Mouse (Mus musculus) left cerebral cortex, adult 2 months (tissue): Measurements from ENCODE around the gene Chpf. TPM values are rescaled to one million over a fixed set of nuclear protein-coding genes. Genes with fewer than 3 reads are reported as not detected.
A peak's percentile ranks its signal among the peaks of the same experiment; 100 is the strongest.

Experiments
- DNase-seq, 2 experiments: peaks; one replicate each; pipeline ENCODE4 v3.0.0; 2021 to 2022; ENCODE audit warnings: low spot score in 2 of 2, mixed read lengths in 1 of 2; ENCODE audit errors: extremely low spot score in 1 of 2
- H3K27ac ChIP-seq: fragments of 200-600 bp; 2 replicates; pipeline ENCODE4 v1.8.1; 2022
- H3K4me3 ChIP-seq: fragments of 200-600 bp; 2 replicates; pipeline ENCODE4 v1.8.1; 2022
- CTCF ChIP-seq: fragments of 200-600 bp; IDR thresholded peaks from 2 replicates; pipeline ENCODE4 v1.8.1; 2022; ENCODE audit warnings: antibody characterized with exemption, mild to moderate bottlenecking, moderate library complexity
- intact Hi-C: fragments of 180-260 bp; cut with DNase I; formaldehyde crosslinking; loops from one replicate; pipeline ENCODE4 v1.15.1; 2025
- total RNA-seq, 2 experiments: library from RNA; stranded (reverse); gene quantifications; 2 replicates each; pipeline ENCODE4 v1.2.3; 2021

Chpf gene
- total RNA-seq, 2 experiments from 2014 or later, result 80.5 to 87.3 TPM

DNA sequence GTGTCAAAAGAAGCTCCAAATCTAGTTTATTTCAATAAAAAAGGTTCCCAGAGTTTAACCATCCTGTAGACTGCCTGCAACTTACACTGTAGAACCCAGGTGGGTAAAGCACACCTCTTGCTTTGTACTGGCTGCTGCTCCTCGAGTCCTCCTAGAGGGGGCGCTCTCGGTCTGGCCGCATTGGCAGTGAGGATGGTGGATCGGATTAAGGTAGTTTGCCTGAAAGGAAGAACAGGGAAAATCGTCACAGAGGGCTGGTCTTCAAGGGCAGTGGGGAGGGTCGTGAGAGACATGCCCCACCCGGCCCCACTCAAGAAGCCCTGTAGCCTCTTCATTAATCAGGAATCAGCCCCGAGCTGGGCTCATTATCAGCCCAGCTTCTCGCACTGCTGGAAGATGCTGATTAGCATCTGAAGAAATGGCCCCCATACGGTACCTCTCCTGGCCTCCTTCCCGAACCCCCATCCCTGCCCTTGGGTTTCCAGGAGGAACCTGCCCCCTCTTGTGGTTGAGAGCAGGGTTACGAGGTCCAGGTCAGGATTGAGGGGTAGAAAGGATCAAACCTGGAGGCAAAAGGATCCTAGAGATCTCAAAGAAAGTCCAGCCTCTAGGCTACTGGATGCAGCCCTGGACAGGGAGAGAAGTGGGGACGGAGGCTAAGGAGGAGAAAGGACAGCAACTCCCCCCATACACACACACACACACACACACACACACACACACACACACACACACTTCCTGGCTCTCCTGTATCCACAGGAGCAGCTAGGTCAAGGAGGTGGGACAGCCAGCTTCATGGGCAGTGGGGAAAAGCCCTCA, 22.2 kb downstream of the Chpf start:
- Histone ChIP-seq H3K27ac (no peak overlapping the region), H3K4me3 (no peak overlapping the region)
- intact Hi-C loops, result no loop called here
- TF ChIP-seq CTCF, result peak; percentile 50
- DNase-seq, result no peak

- H3K27ac ChIP-seq, result no peak overlapping the region
- intact Hi-C loops, result no loop called here
- TF ChIP-seq CTCF, result no peak
- no peak overlapping the region for H3K4me3 ChIP-seq
- no peak for DNase-seq
Measured at GRCm38 (mm10) chr1:75455948-75456347, 23.2 kb downstream of the Chpf start.

GRCm38 (mm10) chr1:75455433-75455832, 23.7 kb downstream of the Chpf start:
- no peak overlapping the region for H3K27ac ChIP-seq
- H3K4me3 ChIP-seq, result no peak overlapping the region
- intact Hi-C loops, result no loop called here
- TF ChIP-seq CTCF, result no peak
- no peak for DNase-seq

DNA sequence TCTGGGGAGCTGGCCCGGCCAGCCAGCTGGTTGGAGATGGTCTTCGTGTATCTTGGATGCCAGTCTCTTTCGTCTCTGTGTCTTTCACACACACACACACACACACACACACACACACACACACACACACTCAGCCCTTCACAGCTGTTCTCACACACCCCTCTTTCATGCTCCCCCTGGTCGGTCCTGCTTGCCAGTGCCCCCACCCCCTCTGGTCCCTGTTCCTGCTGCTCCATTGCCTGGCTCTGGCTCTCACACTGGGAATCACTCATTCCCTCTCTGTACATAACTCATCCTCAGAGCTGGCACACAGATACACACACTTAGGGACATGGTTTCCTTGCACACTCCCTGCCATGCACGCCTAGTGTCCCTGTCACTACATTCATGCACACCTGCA, 27.2 kb downstream of the Chpf start:
- H3K27ac ChIP-seq, result no peak overlapping the region
- no peak for DNase-seq
- no peak overlapping the region for H3K4me3 ChIP-seq
- intact Hi-C loops, result no loop called here
- TF ChIP-seq CTCF, result no peak

DNA sequence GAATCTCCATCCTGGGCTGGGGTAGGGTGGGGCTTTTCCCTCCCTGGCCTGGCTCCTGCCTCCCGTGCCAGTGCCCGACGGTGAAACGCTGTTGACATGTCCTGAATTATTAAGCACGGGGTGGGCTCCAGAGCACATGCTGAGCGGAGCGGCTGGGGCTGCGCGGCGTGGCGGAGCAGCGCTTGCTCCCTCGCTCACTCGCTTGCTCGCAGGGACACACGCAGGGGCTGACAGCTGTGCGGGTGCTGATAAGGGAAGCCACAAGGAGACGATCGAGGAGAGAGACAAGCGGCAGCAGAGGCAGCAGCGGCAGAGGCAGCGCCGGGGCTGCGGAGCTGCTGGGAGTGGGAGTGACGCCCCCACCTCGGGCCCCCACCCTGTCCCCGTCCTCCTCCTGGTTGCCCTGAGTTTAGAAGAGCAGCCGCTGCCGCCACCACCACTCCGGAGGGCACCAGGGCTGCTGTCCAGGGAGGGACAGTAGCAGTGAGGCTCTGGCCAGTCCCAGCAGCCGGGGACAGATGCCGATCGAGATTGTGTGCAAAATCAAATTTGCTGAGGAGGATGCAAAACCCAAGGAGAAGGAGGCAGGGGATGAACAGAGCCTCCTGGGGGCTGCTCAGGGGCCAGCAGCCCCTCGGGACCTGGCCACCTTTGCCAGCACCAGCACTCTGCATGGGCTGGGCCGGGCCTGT, 28.6 kb downstream of the Chpf start, which contains the start of gene Asic4:
Gene Asic4, plus strand, starts transcription at position 123 of the 692 bp plus-strand sequence.
- peak within 1 kb of the TSS; percentile 38 for H3K4me3 ChIP-seq
- intact Hi-C loops, result no loop called here
- no peak for DNase-seq
- H3K27ac ChIP-seq, result peak within 1 kb of the TSS; percentile 40; the same call in 1 of the 2 replicates
- TF ChIP-seq CTCF, result no peak

GRCm38 (mm10) chr1:75449377-75450135, 29.6 kb downstream of the Chpf start:
- H3K27ac ChIP-seq, result no peak overlapping the region
- H3K4me3 ChIP-seq, result peak overlapping the region; percentile 38; the same call in 1 of the 2 replicates
- intact Hi-C loops, result no loop called here
- DNase-seq, result no peak
- TF ChIP-seq CTCF, result no peak

DNA sequence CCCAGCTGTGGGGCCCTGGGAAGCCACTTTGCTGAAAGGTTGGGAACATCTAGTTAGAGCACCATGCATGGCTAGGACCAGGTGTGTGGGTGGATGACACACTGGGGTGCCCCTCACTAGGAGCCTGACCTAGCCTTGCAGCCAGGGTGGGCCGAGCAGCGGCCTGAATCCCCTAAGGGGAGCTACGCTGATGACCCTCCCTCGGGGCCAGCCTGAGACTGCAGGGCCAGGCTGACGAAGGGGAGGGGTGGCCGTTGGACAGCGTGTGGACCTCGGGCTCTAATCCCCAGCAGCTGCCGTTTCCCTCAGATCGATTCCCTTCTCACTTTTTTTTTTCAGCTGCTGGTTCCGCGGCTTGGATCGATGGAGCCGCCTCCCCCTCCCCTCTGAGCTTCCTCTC, 30.2 kb downstream of the Chpf start:
- intact Hi-C loops, result no loop called here
- no peak for TF ChIP-seq CTCF
- DNase-seq, result no peak
- H3K27ac ChIP-seq, result no peak overlapping the region
- no peak overlapping the region for H3K4me3 ChIP-seq

DNA sequence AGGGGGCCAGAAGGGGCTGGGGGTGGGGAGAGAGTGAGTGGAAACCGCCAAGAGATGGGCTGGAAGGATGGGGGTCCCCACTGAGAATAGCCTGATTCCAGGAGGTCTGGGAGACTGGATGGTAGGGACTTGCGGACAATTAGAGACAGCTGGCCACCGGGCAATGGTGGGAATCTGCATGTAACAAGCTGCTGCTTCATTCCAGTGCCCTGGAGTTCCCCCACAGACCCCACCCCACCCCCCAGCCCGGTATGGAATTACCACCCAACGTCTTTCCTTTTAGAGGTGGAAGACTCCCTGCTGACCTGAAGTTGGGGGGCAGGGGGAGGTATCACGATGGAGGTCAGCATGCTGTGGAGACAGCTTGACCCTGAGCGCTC, 31.1 kb downstream of the Chpf start:
- intact Hi-C loops, result no loop called here
- no peak for DNase-seq
- H3K27ac ChIP-seq, result no peak overlapping the region
- H3K4me3 ChIP-seq, result no peak overlapping the region
- no peak for TF ChIP-seq CTCF

DNA sequence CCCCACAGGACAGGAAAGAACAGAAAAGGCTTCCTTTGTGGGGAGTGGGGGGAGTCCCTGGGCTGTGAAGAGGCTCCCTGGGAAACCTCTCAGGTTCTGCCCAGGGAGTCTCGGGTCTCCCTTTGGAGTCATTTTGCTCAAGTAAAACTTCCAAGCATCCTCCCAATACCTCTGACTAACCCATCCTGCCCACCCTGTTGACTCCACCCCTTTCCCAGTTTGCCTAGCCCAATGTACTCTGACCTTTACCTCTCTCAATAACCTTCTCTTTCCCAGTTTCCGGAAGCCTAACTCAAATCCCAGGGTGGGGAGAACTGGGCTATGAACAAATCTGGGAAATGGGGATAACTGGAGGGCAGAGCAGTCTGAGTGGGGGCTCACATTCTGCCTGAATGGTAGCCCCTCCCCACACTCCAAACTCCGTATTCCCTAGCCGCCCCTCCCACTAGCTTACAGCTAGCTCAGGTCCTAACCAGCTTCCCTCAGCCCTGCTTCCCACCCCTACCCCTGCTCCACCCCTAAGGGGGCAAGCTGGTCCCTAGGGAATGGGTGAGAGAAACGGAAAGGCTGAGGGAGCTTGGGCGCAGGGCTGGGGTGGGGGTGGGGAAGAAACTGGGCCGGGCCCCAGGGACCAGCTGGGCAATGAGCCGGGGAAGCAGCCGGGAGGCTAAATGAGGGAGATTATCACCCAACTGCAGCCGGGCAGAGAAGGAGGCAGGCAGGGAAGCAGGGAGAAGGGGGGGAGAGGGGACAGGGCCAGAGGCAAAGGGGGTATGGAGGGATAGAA, 31.6 kb downstream of the Chpf start:
- no peak overlapping the region for H3K4me3 ChIP-seq
- DNase-seq, result no peak
- no peak for TF ChIP-seq CTCF
- no peak overlapping the region for H3K27ac ChIP-seq
- intact Hi-C loops, result no loop called here

DNA sequence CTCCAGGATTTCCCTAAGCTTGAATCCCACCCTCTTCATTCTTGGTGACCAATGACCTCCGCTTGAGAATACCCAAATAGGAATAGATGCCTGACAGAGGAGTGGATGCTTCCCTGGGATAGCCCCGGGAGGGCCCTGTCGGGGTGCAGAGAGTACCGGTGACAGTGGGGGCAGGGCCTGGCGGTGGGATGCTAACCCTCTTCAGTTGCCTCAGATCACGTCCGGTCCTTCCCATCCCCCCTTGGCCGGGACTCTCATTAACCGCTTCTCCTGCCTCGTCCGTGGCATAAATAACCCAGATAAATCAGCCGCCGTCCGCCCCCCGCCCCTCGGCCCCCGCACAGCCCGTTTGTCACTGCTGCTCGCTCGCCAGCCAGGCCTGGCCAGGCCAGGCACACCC, 32.5 kb downstream of the Chpf start:
- H3K4me3 ChIP-seq, result no peak overlapping the region
- no peak for TF ChIP-seq CTCF
- DNase-seq, result no peak
- no peak overlapping the region for H3K27ac ChIP-seq
- intact Hi-C loops, result no loop called here
